Mouse (Mus musculus) hindbrain, embryonic 11.5 days (tissue): ENCODE data around the gene Cnot11. TPM values are rescaled to one million over a fixed set of nuclear protein-coding genes. Genes with fewer than 3 reads are reported as not detected.

Source experiments
- ATAC-seq: fragments of 200-750 bp; cut with Nextera tagmentation; 2 replicates; pipeline ENCODE4 v1.8.0; 2017; ENCODE audit warnings: mild to moderate bottlenecking, moderate TSS enrichment, moderate library complexity; ENCODE audit not compliant: low FRiP score
- DNase-seq: peaks from one replicate; pipeline ENCODE4 v3.0.0-alpha.2; 2015; ENCODE audit warnings: low spot score
- H3K27ac ChIP-seq: fragments of 300-500 bp; sonication (generic); 2 replicates; pipeline ENCODE4 v1.5.1; 2014; ENCODE audit warnings: mild to moderate bottlenecking, low read depth, low read length
- H3K27me3 ChIP-seq: fragments of 300-500 bp; sonication (generic); 2 replicates; pipeline ENCODE4 v1.6.1; 2014; ENCODE audit warnings: mild to moderate bottlenecking, low read length, moderate library complexity, mixed read lengths; ENCODE audit not compliant: control insufficient read depth, insufficient read depth
- H3K36me3 ChIP-seq: fragments of 300-500 bp; sonication (generic); 2 replicates; pipeline ENCODE4 v1.6.1; 2014; ENCODE audit warnings: mild to moderate bottlenecking, low read length, moderate library complexity, mixed read lengths; ENCODE audit not compliant: control insufficient read depth, insufficient read depth
- H3K4me1 ChIP-seq: fragments of 300-500 bp; sonication (generic); replicated peaks from 2 replicates; pipeline ENCODE4 v1.6.1; 2014; ENCODE audit warnings: low read length, mixed read lengths; ENCODE audit not compliant: control insufficient read depth, insufficient read depth
- H3K4me2 ChIP-seq: fragments of 300-500 bp; sonication (generic); replicated peaks from 2 replicates; pipeline ENCODE4 v1.6.1; 2014; ENCODE audit warnings: mild to moderate bottlenecking, low read depth, low read length
- H3K4me3 ChIP-seq: fragments of 300-500 bp; sonication (generic); 2 replicates; pipeline ENCODE4 v1.5.1; 2014; ENCODE audit warnings: low read depth, low read length
- H3K9ac ChIP-seq: fragments of 300-500 bp; sonication (generic); 2 replicates; pipeline ENCODE4 v1.6.1; 2014; ENCODE audit warnings: low read depth, low read length
- H3K9me3 ChIP-seq: fragments of 300-500 bp; sonication (generic); 2 replicates; pipeline ENCODE4 v1.6.1; 2016; ENCODE audit warnings: low read length; ENCODE audit not compliant: control insufficient read depth
- WGBS: fragments of 180-500 bp; shearing (Covaris S2); extraction: QIAGEN DNeasy Blood & Tissue Kit; methylation state at CpG from one replicate; pipeline ENCODE4 v1.1.7; 2014; 5-methylcytosine and 5-hydroxymethylcytosine counted together
- polyA plus RNA-seq: library from polyadenylated mRNA; unstranded; fragments of >200 nt; fragmentation: Nextera tagmentation; extraction: Ambion mirVana; gene quantifications from 2 replicates; pipeline ENCODE4 v1.2.1, GENCODE M21; 2014

The Cnot11 gene
- polyA plus RNA-seq, 1 experiment from 2014 or later: 29.6 TPM

DNA sequence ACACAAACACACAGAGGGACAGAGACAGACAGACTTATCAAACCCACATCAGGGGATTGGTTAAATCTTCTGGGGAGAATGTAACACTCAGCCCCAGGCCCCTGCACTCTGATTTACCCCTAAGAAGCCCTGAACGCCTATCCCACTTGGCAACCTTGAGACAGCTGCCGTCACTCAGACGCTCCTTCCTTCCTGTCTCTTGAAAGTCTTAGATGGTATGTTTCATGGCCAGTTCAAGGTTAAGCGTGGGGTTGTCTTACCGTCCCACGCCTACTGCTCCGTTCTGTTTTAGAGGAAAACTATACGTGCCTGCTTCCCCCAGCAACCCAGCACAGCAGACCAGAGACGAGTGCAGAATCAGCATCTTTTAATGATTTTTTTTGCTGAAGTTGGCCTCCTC is 29.2 kb upstream of the Cnot11 start:
- WGBS: 85% methylated on average over 9 of the region's 9 CpGs
- Histone ChIP-seq H3K9ac (no peak overlapping the region), H3K27me3 (no peaks in the 10 kb centered on the region), H3K9me3 (no peaks in the 10 kb centered on the region), H3K4me3 (no peak overlapping the region), H3K36me3 (no peaks in the 10 kb centered on the region), H3K4me1 (no peaks in the 10 kb centered on the region), H3K27ac (no peak overlapping the region), H3K4me2 (no peak overlapping the region)
- DNase-seq: no peak
- no peak for ATAC-seq

DNA sequence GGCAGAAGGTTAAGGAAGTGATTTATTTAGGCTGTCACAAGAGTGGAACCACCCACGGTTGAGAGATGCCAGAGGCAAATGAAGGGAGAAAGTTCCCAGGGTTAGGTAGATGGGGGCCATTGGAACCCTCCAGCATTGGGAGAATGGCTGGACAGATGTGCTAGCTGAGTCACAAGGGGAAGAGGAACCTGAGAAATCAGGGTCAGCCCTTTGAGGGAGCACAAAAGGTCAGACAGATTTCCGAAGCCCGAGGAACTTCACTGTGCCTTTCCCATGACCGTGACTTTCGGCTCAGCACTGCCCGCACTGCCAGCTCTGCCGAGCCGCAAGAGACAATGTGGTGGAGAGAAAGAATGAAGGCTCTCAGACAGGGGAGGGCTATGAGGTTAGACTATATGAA is 23.0 kb upstream of the Cnot11 start:
- WGBS: 74% methylated on average over 8 of the region's 8 CpGs
- no peak overlapping the region for H3K9ac ChIP-seq
- no peaks in the 10 kb centered on the region for H3K27me3 ChIP-seq
- H3K4me1 ChIP-seq: no peaks in the 10 kb centered on the region
- H3K4me3 ChIP-seq: no peak overlapping the region
- H3K4me2 ChIP-seq: no peak overlapping the region
- H3K9me3 ChIP-seq: no peaks in the 10 kb centered on the region
- ATAC-seq (no peak), DNase-seq (no peak)
- no peak overlapping the region for H3K27ac ChIP-seq
- no peaks in the 10 kb centered on the region for H3K36me3 ChIP-seq

DNA sequence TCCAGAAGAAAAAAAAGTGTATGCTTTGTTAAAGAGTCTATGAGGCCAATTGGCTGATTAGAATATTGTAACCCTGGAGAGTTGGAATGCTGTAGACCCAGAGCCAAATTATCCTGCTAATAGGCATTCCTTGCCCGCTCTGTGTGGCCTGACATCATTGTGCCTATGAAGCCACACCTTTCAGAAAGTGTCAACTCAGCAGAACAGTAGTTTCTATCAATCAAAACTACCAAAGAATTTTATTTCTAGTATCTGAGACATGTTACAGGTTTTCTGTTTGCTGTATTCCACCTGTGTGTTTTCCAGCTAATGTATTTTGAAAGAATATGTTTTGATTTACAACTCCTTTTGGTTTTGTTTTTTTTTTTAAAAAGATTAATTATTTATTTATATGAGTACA is 22.6 kb upstream of the Cnot11 start:
- no peak for DNase-seq
- 76% methylated on average over 1 of the region's 1 CpGs for WGBS
- no peaks in the 10 kb centered on the region for H3K36me3 ChIP-seq

DNA sequence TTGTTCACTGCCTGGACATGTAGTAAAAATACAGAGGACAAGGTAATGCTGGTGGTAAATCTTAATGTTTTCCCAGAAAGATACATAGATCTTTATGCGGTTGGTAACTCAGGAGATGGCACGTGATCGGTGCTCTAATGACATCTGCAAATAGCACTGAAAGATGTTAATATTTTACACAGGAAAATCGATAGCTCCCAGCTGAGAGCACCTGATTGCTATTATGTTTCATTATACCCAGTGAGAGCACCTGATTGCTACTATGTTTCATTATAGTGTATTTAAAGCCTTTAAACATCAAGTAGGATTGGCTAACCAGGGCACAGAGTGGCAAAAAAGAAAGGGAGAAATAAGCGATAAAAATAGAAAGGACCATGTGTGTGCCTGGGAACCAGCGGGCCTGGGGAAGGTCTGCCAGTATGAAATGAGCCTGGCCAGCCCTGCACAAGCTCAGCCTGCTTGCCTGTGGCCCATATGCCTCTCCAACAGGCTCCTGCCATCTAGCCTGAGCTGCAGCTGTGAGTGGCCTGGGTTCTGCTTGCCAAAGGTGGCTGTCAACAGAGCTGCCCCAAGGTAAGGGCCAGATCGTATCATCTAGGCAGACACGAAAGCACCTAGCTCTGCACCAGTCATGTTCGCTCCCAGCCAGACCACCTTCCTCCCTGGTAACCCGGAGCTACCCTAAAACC is 19.3 kb upstream of the Cnot11 start:
- H3K36me3 ChIP-seq: no peaks in the 10 kb centered on the region
- H3K27me3 ChIP-seq: no peaks in the 10 kb centered on the region
- DNase-seq: no peak
- H3K4me1 ChIP-seq: no peaks in the 10 kb centered on the region
- H3K27ac ChIP-seq: no peak overlapping the region
- H3K4me2 ChIP-seq: no peak overlapping the region
- WGBS: 89% methylated on average over 10 of the region's 10 CpGs
- H3K9me3 ChIP-seq: no peaks in the 10 kb centered on the region
- H3K9ac ChIP-seq: no peak overlapping the region
- no peak for ATAC-seq
- H3K4me3 ChIP-seq: no peak overlapping the region

More for the DNA sequence above, 22.6 kb upstream of the Cnot11 start:
- no peak for ATAC-seq
- Histone ChIP-seq H3K9ac (no peak overlapping the region), H3K9me3 (no peaks in the 10 kb centered on the region), H3K4me3 (no peak overlapping the region), H3K27ac (no peak overlapping the region), H3K4me1 (no peaks in the 10 kb centered on the region), H3K4me2 (no peak overlapping the region), H3K27me3 (no peaks in the 10 kb centered on the region)

DNA sequence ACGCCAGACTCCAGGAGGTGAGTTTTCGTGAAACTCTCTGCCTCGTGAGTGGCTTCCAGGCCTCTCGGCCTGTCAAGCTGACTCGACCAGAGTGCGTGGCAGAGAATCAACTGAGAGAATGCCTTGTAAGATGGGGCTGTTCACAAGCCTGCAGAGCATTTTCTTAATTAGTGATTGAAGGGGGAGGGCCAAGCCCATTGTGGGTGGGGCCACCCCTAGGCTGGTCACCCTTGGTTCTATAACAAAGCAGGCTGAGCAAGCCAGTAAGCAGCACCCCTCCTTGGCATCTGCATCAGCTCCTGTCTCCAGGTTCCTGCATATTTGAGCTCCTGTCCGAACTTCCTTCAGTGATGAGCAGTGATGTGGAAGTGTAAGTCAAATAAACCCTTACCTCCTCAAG is 13.5 kb upstream of the Cnot11 start:
- Histone ChIP-seq H3K4me3 (no peak overlapping the region), H3K4me2 (no peak overlapping the region), H3K36me3 (no peaks in the 10 kb centered on the region), H3K27ac (no peak overlapping the region), H3K9me3 (no peaks in the 10 kb centered on the region), H3K4me1 (no peaks in the 10 kb centered on the region), H3K9ac (no peak overlapping the region), H3K27me3 (no peaks in the 10 kb centered on the region)
- no peak for ATAC-seq
- DNase-seq: no peak
- 93% methylated on average over 7 of the region's 7 CpGs for WGBS

DNA sequence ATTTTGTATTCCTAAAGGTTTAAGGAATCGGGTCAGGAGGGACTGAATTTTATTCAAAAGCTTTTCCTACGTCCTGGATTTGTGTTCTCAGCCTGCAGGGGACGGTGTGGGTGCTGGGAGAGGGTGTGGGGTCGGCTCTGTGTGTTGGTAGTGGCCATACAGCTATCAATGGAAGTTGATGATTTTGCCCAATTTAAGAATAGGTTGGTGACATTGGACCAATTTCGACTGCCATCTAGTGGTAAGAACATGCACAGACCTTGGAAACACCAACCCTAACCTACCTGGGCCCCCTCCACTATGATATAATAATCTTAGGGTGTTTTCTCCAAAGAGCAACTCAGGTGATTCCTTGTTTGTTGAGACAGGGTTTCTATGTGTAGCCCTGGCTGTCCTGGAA is 12.3 kb upstream of the Cnot11 start:
- H3K9me3 ChIP-seq: no peaks in the 10 kb centered on the region
- H3K4me3 ChIP-seq: no peak overlapping the region
- DNase-seq (peak; percentile 48), ATAC-seq (no peak)
- H3K27me3 ChIP-seq: no peaks in the 10 kb centered on the region
- no peaks in the 10 kb centered on the region for H3K4me1 ChIP-seq
- no peaks in the 10 kb centered on the region for H3K36me3 ChIP-seq
- 32% methylated on average over 5 of the region's 5 CpGs for WGBS
- no peak overlapping the region for H3K4me2 ChIP-seq
- no peak overlapping the region for H3K27ac ChIP-seq
- no peak overlapping the region for H3K9ac ChIP-seq

DNA sequence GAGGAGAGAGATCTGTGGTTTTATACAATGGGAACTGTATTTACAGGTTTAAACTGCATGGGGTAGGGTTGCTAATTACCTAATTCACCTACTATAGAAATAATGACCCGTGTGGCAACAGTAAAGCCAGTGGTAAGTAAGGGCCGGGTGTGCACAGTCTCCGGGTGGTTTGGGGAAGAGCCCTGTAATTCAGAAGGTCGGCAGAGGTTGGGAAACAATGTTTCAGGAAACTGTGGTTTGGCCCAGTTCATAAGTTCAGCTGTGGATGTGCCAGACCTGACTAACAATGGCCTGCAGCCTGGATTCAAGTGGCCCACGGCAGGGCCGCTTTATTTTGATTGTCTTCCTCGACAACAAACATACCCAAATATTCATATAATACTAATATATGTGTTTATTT is 9.0 kb upstream of the Cnot11 start:
- H3K27me3 ChIP-seq: no peaks in the 10 kb centered on the region
- ATAC-seq (no peak), DNase-seq (no peak)
- no peak overlapping the region for H3K9ac ChIP-seq
- no peaks in the 10 kb centered on the region for H3K9me3 ChIP-seq
- no peaks in the 10 kb centered on the region for H3K4me1 ChIP-seq
- H3K4me3 ChIP-seq: no peak overlapping the region
- no peak overlapping the region for H3K4me2 ChIP-seq
- no peaks in the 10 kb centered on the region for H3K36me3 ChIP-seq
- H3K27ac ChIP-seq: no peak overlapping the region
- 83% methylated on average over 7 of the region's 7 CpGs for WGBS

DNA sequence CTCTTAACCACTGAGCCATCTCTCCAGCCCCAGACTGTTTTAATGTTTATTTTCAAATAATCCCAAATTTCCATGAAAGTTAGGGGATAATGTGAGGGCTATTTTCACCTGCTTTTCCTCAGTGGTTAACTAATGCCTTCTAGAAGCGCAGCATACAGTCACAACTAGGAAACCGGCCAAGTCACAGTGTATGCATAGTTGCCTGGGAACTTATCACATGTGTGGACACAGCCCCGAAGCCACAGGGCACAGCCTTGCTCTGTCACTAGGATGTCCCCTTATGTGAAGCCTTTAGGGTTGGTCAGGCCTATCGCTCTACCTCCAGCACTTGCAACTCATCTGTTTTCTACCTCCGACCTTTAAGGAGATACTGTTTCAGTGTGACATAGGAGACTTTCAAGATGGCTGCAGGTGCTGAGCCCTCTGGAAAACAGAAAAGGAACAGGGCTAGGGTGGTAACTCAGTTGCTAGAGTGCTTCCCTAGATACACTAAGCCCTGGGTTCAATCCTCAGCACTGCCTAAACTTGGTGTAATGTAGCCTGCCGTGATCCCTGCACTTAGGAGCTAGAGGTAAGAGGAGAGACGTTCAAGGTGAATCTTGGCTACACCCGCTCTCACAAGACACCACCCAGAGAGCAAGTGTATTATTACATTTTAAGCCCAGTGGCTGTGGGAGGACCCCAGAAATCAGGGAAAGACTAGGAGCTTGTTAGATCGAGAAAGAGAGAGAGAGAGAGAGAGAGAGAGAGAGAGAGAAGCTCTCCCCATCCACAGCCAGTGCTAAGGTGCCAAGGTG is 8.2 kb upstream of the Cnot11 start:
- no peak overlapping the region for H3K27ac ChIP-seq
- H3K9me3 ChIP-seq: no peaks in the 10 kb centered on the region
- H3K4me1 ChIP-seq: no peaks in the 10 kb centered on the region
- no peaks in the 10 kb centered on the region for H3K36me3 ChIP-seq
- no peaks in the 10 kb centered on the region for H3K27me3 ChIP-seq
- no peak overlapping the region for H3K4me2 ChIP-seq
- WGBS: 83% methylated on average over 9 of the region's 9 CpGs
- no peak overlapping the region for H3K9ac ChIP-seq
- ATAC-seq (no peak), DNase-seq (no peak)
- no peak overlapping the region for H3K4me3 ChIP-seq

DNA sequence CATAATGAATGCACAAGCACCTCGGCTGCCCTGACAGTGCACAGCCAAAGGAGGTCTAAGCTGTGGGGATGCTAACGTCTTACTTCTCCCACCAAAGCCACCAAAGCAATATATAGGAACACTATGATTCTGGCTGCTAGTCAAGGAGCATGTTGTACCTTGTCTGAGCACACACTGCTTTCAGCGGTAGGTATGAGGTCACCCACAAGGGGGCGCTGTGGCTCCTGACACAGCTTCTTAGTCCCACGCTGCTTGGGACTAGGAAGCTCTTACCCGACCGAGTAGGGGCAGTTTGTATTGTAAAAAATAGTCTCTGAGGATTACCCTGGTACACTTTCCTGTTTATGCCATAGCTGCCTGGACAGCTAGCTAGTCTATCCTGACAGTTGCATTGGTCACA is 7.4 kb upstream of the Cnot11 start:
- WGBS: 14% methylated on average over 7 of the region's 7 CpGs
- Histone ChIP-seq H3K9me3 (no peaks in the 10 kb centered on the region), H3K4me2 (no peak overlapping the region), H3K27ac (no peak overlapping the region), H3K9ac (no peak overlapping the region), H3K4me3 (no peak overlapping the region), H3K27me3 (no peaks in the 10 kb centered on the region), H3K36me3 (no peaks in the 10 kb centered on the region), H3K4me1 (no peaks in the 10 kb centered on the region)
- peak; percentile 90 for DNase-seq
- no peak for ATAC-seq
